Mouse (Mus musculus) embryonic facial prominence, embryonic 10.5 days (tissue): ENCODE measurements around the gene Rnf185. TPM values are rescaled to one million over a fixed set of nuclear protein-coding genes. Genes with fewer than 3 reads are reported as not detected.

Experiments used
- DNase-seq: peaks from one replicate; pipeline ENCODE4 v3.0.0-alpha.2; 2017; ENCODE audit warnings: low spot score
- H3K27ac ChIP-seq: fragments of 300-500 bp; sonication (generic); replicated peaks from 2 replicates; pipeline ENCODE4 v1.5.1; 2016; ENCODE audit warnings: mild to moderate bottlenecking
- H3K27me3 ChIP-seq: fragments of 300-500 bp; sonication (generic); replicated peaks from 2 replicates; pipeline ENCODE4 v1.6.1; 2016; ENCODE audit warnings: low read depth, mild to moderate bottlenecking; ENCODE audit not compliant: poor library complexity, severe bottlenecking
- H3K36me3 ChIP-seq: fragments of 300-500 bp; sonication (generic); replicated peaks from 2 replicates; pipeline ENCODE4 v1.6.1; 2016; ENCODE audit warnings: mild to moderate bottlenecking, moderate library complexity
- H3K4me1 ChIP-seq: fragments of 300-500 bp; sonication (generic); 2 replicates; pipeline ENCODE4 v1.6.1; 2016
- H3K4me3 ChIP-seq: fragments of 300-500 bp; sonication (generic); 2 replicates; pipeline ENCODE4 v1.5.1; 2016; ENCODE audit warnings: mild to moderate bottlenecking, moderate library complexity
- H3K9me3 ChIP-seq: fragments of 300-500 bp; sonication (generic); 2 replicates; pipeline ENCODE4 v1.6.1; 2016; ENCODE audit warnings: mild to moderate bottlenecking
- WGBS: fragments of 180-500 bp; shearing (Covaris S2); methylation state at CpG from one replicate; pipeline ENCODE4 v1.1.7; 2016; 5-methylcytosine and 5-hydroxymethylcytosine counted together
- polyA plus RNA-seq: library from polyadenylated mRNA; unstranded; fragments of >200 nt; fragmentation: Nextera tagmentation; extraction: Ambion mirVana; gene quantifications from 2 replicates; pipeline ENCODE4 v1.2.1, GENCODE M21; 2016

The Rnf185 gene
- polyA plus RNA-seq, 1 experiment from 2014 or later = 37.6 TPM

GRCm38 (mm10) chr11:3472484-3472883, 20.3 kb upstream of the Rnf185 start:
- no peak overlapping the region for H3K27ac ChIP-seq
- no peaks in the 10 kb centered on the region for H3K36me3 ChIP-seq
- no peaks in the 10 kb centered on the region for H3K9me3 ChIP-seq
- no peak overlapping the region for H3K4me3 ChIP-seq
- peak; percentile 84 for DNase-seq
- H3K27me3 ChIP-seq = peaks cover 8% of the 10 kb centered on the region; the same call in 1 of the 2 replicates
- WGBS = 22% methylated on average over 1 of the region's 1 CpGs
- no peaks in the 10 kb centered on the region for H3K4me1 ChIP-seq

GRCm38 (mm10) chr11:3471448-3471850, 19.3 kb upstream of the Rnf185 start:
- no peak for DNase-seq
- Histone ChIP-seq H3K9me3 (no peaks in the 10 kb centered on the region), H3K27ac (no peak overlapping the region), H3K4me1 (no peaks in the 10 kb centered on the region), H3K36me3 (no peaks in the 10 kb centered on the region), H3K4me3 (no peak overlapping the region), H3K27me3 (peaks cover 8% of the 10 kb centered on the region; the same call in 1 of the 2 replicates)
- 24% methylated on average over 11 of the region's 11 CpGs for WGBS

DNA sequence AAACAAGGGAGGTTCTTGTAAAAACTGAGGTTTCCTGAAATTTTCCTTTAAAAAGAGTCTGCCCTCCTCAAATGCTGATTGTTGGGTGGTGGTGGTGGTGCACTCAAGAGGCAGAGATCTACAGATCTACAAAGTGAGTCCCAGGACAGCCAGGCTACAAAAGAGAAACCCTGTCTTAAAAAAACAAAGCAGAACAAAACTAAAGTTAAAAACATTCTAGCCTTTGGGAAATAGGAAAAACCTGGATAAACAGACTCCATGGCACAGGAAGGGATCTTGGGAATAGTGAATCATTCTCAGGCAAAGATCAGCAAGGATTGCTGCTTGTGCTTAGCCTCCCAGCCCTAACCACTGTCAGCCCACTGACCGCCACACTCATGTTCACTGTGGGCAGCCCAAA, 10.7 kb upstream of the Rnf185 start:
- Histone ChIP-seq H3K27ac (no peak overlapping the region), H3K27me3 (no peaks in the 10 kb centered on the region), H3K36me3 (no peaks in the 10 kb centered on the region), H3K9me3 (no peaks in the 10 kb centered on the region), H3K4me3 (no peak overlapping the region), H3K4me1 (no peaks in the 10 kb centered on the region)
- WGBS = 84% methylated on average over 1 of the region's 1 CpGs
- DNase-seq = no peak

- WGBS = 73% methylated on average over 2 of the region's 2 CpGs
Measured at GRCm38 (mm10) chr11:3459105-3459468, 6.9 kb upstream of the Rnf185 start.

DNA sequence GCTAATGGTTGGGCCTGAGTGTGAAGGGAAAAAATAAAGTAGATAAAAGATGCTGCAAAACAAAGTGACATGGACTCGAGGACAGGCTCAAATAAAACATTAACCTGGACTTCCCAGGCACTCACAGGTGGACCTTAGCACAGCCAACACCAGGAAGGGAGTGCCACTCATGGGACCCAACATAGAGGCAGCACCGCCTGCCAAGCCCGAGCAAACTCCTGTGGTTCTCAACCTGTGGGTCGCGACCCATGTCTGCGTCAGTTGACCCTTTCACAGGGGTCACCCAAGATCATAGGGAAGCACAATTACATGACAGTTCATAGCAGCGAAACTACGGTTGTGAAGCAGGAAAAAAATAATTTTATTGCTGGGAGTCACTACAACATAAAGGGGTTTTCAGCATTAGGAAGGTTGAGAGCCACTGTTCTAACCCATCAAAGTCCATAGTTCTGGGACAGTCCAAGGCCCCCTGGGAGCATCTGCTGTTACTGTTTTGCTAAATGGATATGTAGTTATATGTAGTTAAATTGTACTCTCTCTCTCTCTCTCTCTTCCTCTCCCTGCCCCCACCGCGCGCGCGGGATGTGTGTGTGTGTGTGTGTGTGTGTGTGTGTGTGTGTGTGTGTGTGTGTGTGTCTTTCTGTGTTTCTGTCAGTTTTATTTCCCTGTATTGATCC, 6.4 kb upstream of the Rnf185 start:
- 82% methylated on average over 13 of the region's 13 CpGs for WGBS
- no peaks in the 10 kb centered on the region for H3K9me3 ChIP-seq
- DNase-seq = no peak
- H3K4me1 ChIP-seq = peaks cover under 1% of the 10 kb centered on the region; the same call in 1 of the 2 replicates
- no peak overlapping the region for H3K27ac ChIP-seq
- H3K4me3 ChIP-seq = no peak overlapping the region
- H3K36me3 ChIP-seq = peaks cover 31% of the 10 kb centered on the region
- H3K27me3 ChIP-seq = no peaks in the 10 kb centered on the region

More at GRCm38 (mm10) chr11:3459105-3459468, 6.9 kb upstream of the Rnf185 start:
- no peaks in the 10 kb centered on the region for H3K4me1 ChIP-seq
- H3K36me3 ChIP-seq = peaks cover 28% of the 10 kb centered on the region
- no peaks in the 10 kb centered on the region for H3K27me3 ChIP-seq
- H3K27ac ChIP-seq = no peak overlapping the region
- no peak overlapping the region for H3K4me3 ChIP-seq
- no peaks in the 10 kb centered on the region for H3K9me3 ChIP-seq
- no peak for DNase-seq

- Histone ChIP-seq H3K4me1 (peaks cover 13% of the 10 kb centered on the region), H3K27ac (no peak overlapping the region), H3K9me3 (no peaks in the 10 kb centered on the region), H3K4me3 (no peak overlapping the region), H3K27me3 (no peaks in the 10 kb centered on the region), H3K36me3 (peaks cover 34% of the 10 kb centered on the region)
- peak; percentile 72 for DNase-seq
- 30% methylated on average over 1 of the region's 1 CpGs for WGBS
Measured at GRCm38 (mm10) chr11:3456354-3456753, 4.2 kb upstream of the Rnf185 start.

GRCm38 (mm10) chr11:3454506-3454905, 2.3 kb upstream of the Rnf185 start:
- Histone ChIP-seq H3K36me3 (peaks cover 34% of the 10 kb centered on the region), H3K27ac (no peak overlapping the region), H3K27me3 (no peaks in the 10 kb centered on the region), H3K9me3 (no peaks in the 10 kb centered on the region), H3K4me1 (peaks cover 22% of the 10 kb centered on the region), H3K4me3 (no peak overlapping the region)
- no peak for DNase-seq
- WGBS = 93% methylated on average over 3 of the region's 3 CpGs

DNA sequence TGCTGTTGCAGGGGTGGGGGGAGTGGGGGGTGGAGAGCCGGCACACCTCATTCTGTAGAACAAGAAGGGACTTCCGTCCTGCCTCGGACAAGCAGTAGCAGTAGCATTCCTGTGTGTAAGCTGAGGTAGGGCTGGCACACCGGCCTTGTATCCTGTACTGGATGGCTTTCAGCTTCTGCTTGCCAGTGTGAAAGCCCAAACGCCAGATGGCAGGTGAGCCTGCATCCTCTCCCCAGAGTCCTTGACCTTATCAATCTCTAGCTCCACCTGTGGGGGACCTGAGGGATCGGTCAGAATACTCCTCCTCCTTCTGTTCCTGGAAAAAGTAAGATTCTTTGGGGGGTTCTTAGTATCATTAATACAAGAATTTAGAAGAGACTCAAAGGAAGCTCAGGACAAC, 1.3 kb upstream of the Rnf185 start:
- Histone ChIP-seq H3K27ac (no peak overlapping the region), H3K9me3 (no peaks in the 10 kb centered on the region), H3K27me3 (no peaks in the 10 kb centered on the region), H3K36me3 (peaks cover 34% of the 10 kb centered on the region), H3K4me3 (peak overlapping the region; percentile 77), H3K4me1 (peaks cover 22% of the 10 kb centered on the region)
- WGBS = 74% methylated on average over 6 of the region's 6 CpGs
- DNase-seq = no peak

- 1% methylated on average over 9 of the region's 9 CpGs for WGBS
- peak; percentile 61 for DNase-seq
- H3K4me1 ChIP-seq = peaks cover 22% of the 10 kb centered on the region
Measured at GRCm38 (mm10) chr11:3452769-3453168, 606 bp upstream of the Rnf185 start.

DNA sequence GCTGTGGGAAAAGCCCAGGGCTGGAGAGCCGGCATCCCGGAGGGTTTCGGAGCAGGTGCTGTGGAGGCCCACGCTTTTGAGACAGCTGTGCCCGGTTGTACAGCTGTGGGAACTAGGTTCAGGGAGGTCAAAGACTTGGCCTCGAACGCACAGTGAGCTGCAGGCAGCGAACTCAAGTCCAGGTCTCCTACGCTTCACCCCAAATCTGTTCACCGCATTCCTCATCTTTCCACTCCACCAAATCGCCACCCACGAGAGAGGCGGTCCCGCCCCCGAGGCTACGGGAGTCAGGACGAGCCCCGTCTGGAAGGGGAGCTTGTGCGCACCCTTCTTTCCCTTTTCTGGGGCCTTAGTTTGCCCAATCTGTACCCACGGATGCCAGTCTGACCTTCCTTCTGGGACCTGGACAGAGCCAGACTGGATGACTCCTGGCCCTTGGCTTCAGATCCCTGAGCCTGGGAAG, 431 bp downstream of the Rnf185 start:
- Histone ChIP-seq H3K4me3 (peak overlapping the region; percentile 77), H3K27ac (peak overlapping the region; percentile 86), H3K27me3 (no peaks in the 10 kb centered on the region), H3K9me3 (no peaks in the 10 kb centered on the region), H3K36me3 (peaks cover 30% of the 10 kb centered on the region), H3K4me1 (peaks cover 22% of the 10 kb centered on the region)
- no peak for DNase-seq
- WGBS = under 1% methylated on average over 20 of the region's 20 CpGs

More at GRCm38 (mm10) chr11:3452769-3453168, 606 bp upstream of the Rnf185 start:
- Histone ChIP-seq H3K36me3 (peaks cover 36% of the 10 kb centered on the region), H3K27ac (peak overlapping the region; percentile 86), H3K27me3 (no peaks in the 10 kb centered on the region), H3K4me3 (peak overlapping the region; percentile 77), H3K9me3 (no peaks in the 10 kb centered on the region)

DNA sequence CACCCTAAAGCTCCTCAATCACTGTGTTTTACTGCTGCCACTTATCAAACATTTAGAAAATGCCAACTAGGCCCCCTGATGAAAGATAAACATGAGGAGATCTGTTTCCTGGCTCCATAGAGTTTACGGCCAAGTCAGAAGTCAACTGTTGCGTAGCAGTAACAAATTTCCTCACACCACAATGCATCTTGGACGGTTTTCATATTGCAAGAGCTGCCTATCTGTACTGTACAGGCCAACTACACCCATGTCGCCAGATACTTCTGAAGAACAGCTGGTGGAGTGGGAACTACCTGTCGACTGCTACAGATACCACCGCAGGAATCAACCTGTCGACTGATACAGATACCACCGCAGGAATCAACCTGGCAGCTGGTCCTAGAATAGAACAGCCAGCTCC, 7.3 kb downstream of the Rnf185 start:
- Histone ChIP-seq H3K27ac (no peak overlapping the region), H3K4me3 (no peak overlapping the region), H3K4me1 (no peaks in the 10 kb centered on the region), H3K9me3 (no peaks in the 10 kb centered on the region), H3K36me3 (0 out of 2 replicates have a peak, but pooled peaks cover 4% of the 10 kb centered on the region), H3K27me3 (no peaks in the 10 kb centered on the region)
- DNase-seq = no peak
- WGBS = 90% methylated on average over 8 of the region's 8 CpGs

DNA sequence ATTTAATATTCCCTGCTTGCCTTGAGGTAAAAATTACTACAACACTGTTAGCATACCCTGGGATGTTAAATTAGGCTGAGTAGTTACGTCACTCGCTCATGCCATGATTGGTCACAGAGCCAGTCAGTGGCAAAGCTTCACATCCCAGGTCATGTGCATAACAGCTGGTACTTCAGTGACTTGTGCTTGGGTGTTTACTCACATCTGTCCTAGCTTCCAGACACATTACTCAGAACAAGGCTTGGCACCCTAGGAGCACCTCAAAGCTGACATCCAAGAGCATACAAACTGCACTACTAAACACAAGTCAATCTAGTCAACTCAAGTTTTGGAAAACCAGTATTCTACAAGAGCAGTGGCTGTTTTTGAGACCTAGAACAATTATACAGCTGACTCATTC, 9.1 kb downstream of the Rnf185 start:
- H3K27me3 ChIP-seq = no peaks in the 10 kb centered on the region
- H3K4me3 ChIP-seq = no peak overlapping the region
- no peak overlapping the region for H3K27ac ChIP-seq
- 0 out of 2 replicates have a peak, but pooled peaks cover 4% of the 10 kb centered on the region for H3K36me3 ChIP-seq
- 91% methylated on average over 2 of the region's 2 CpGs for WGBS
- H3K4me1 ChIP-seq = no peaks in the 10 kb centered on the region
- DNase-seq = no peak
- no peaks in the 10 kb centered on the region for H3K9me3 ChIP-seq

GRCm38 (mm10) chr11:3442677-3443076, 9.5 kb downstream of the Rnf185 start:
- no peak for DNase-seq
- Histone ChIP-seq H3K36me3 (0 out of 2 replicates have a peak, but pooled peaks cover under 1% of the 10 kb centered on the region), H3K4me1 (no peaks in the 10 kb centered on the region), H3K27me3 (no peaks in the 10 kb centered on the region), H3K4me3 (no peak overlapping the region), H3K9me3 (no peaks in the 10 kb centered on the region), H3K27ac (no peak overlapping the region)
- WGBS = 80% methylated on average over 4 of the region's 4 CpGs
